Mouse (Mus musculus): ENCODE measurements around the gene Ctdsp2. TPM values are rescaled to one million over a fixed set of nuclear protein-coding genes. Genes with fewer than 3 reads are reported as not detected.
A peak's percentile ranks its signal among the peaks of the same experiment; 100 is the strongest.

Gene Ctdsp2
- polyA plus RNA-seq, 1 experiment, result 57.5 TPM

GRCm38 (mm10) chr10:127003806-127004205 is 25.3 kb downstream of the Ctdsp2 start:
- H3K79me3 ChIP-seq (ENCODE audit: low read depth), result no peaks in the 10 kb centered on the region
- no peaks in the 10 kb centered on the region for H3K27me3 ChIP-seq (ENCODE audit: control insufficient read depth, insufficient read depth, insufficient read length)
- no peaks in the 10 kb centered on the region for H3K79me2 ChIP-seq (ENCODE audit: control insufficient read depth, insufficient read depth)
- TF ChIP-seq MYOG (IDR thresholded peaks at IDR 0.05; ENCODE audit: control insufficient read depth, extremely low read depth, insufficient read length), result no peak
- TF ChIP-seq USF1 (IDR thresholded peaks at IDR 0.05; ENCODE audit: low read depth), result no peak
- no peak for TF ChIP-seq FOSL1 (IDR thresholded peaks at IDR 0.05; ENCODE audit: insufficient read depth, low read length, poor library complexity, severe bottlenecking)
- TF ChIP-seq MAX (IDR thresholded peaks at IDR 0.05), result no peak
- no peak for TF ChIP-seq CEBPB (IDR thresholded peaks at IDR 0.05; ENCODE audit: low read depth)
- TF ChIP-seq CTCF (IDR thresholded peaks at IDR 0.05; ENCODE audit: control insufficient read depth, insufficient read depth, insufficient read length), result no peak
- no peak for TF ChIP-seq MYOD1 (IDR thresholded peaks at IDR 0.05; ENCODE audit: control insufficient read depth, insufficient read length, low read depth)
- H3ac ChIP-seq (ENCODE audit: control insufficient read depth, insufficient read length, low read depth), result no peak overlapping the region
- peaks cover under 1% of the 10 kb centered on the region for H3K36me3 ChIP-seq (ENCODE audit: control insufficient read depth, insufficient read depth)
- no peak overlapping the region for H3K4me3 ChIP-seq (ENCODE audit: insufficient read depth, poor library complexity, severe bottlenecking)

- no peaks in the 10 kb centered on the region for H3K79me3 ChIP-seq (ENCODE audit: low read depth)
- no peaks in the 10 kb centered on the region for H3K79me2 ChIP-seq (ENCODE audit: control insufficient read depth, insufficient read depth)
- no peak for TF ChIP-seq CTCF (IDR thresholded peaks at IDR 0.05; ENCODE audit: control insufficient read depth, insufficient read depth, insufficient read length)
- TF ChIP-seq FOSL1 (IDR thresholded peaks at IDR 0.05; ENCODE audit: insufficient read depth, low read length, poor library complexity, severe bottlenecking), result no peak
- no peak for TF ChIP-seq MYOG (IDR thresholded peaks at IDR 0.05; ENCODE audit: control insufficient read depth, extremely low read depth, insufficient read length)
- no peak for TF ChIP-seq CEBPB (IDR thresholded peaks at IDR 0.05; ENCODE audit: low read depth)
- TF ChIP-seq MAX (IDR thresholded peaks at IDR 0.05), result no peak
- TF ChIP-seq USF1 (IDR thresholded peaks at IDR 0.05; ENCODE audit: low read depth), result no peak
- TF ChIP-seq MYOD1 (IDR thresholded peaks at IDR 0.05; ENCODE audit: control insufficient read depth, insufficient read length, low read depth), result no peak
- H3K27me3 ChIP-seq (ENCODE audit: control insufficient read depth, insufficient read depth, insufficient read length), result no peaks in the 10 kb centered on the region
- H3K36me3 ChIP-seq (ENCODE audit: control insufficient read depth, insufficient read depth), result no peaks in the 10 kb centered on the region
- H3ac ChIP-seq (ENCODE audit: control insufficient read depth, insufficient read length, low read depth), result no peak overlapping the region
- no peak overlapping the region for H3K4me3 ChIP-seq (ENCODE audit: insufficient read depth, poor library complexity, severe bottlenecking)
These were observed 38.0 kb downstream of the Ctdsp2 start for GRCm38 (mm10) chr10:127016488-127016887.

GRCm38 (mm10) chr10:127017071-127017470 is 38.6 kb downstream of the Ctdsp2 start:
- H3K79me3 ChIP-seq (ENCODE audit: low read depth), result no peaks in the 10 kb centered on the region
- no peak overlapping the region for H3K4me3 ChIP-seq (ENCODE audit: insufficient read depth, poor library complexity, severe bottlenecking)
- peaks cover 6% of the 10 kb centered on the region for H3K36me3 ChIP-seq (ENCODE audit: control insufficient read depth, insufficient read depth)
- no peaks in the 10 kb centered on the region for H3K27me3 ChIP-seq (ENCODE audit: control insufficient read depth, insufficient read depth, insufficient read length)
- TF ChIP-seq USF1 (IDR thresholded peaks at IDR 0.05; ENCODE audit: low read depth) (no peak), MAX (IDR thresholded peaks at IDR 0.05) (no peak), MYOD1 (IDR thresholded peaks at IDR 0.05; ENCODE audit: control insufficient read depth, insufficient read length, low read depth) (no peak), MYOG (IDR thresholded peaks at IDR 0.05; ENCODE audit: control insufficient read depth, extremely low read depth, insufficient read length) (no peak), FOSL1 (IDR thresholded peaks at IDR 0.05; ENCODE audit: insufficient read depth, low read length, poor library complexity, severe bottlenecking) (no peak), CEBPB (IDR thresholded peaks at IDR 0.05; ENCODE audit: low read depth) (no peak), CTCF (IDR thresholded peaks at IDR 0.05; ENCODE audit: control insufficient read depth, insufficient read depth, insufficient read length) (no peak)
- H3ac ChIP-seq (ENCODE audit: control insufficient read depth, insufficient read length, low read depth), result no peak overlapping the region
- no peaks in the 10 kb centered on the region for H3K79me2 ChIP-seq (ENCODE audit: control insufficient read depth, insufficient read depth)

GRCm38 (mm10) chr10:127018422-127018821 is 39.9 kb downstream of the Ctdsp2 start:
- no peaks in the 10 kb centered on the region for H3K27me3 ChIP-seq (ENCODE audit: control insufficient read depth, insufficient read depth, insufficient read length)
- TF ChIP-seq MAX (IDR thresholded peaks at IDR 0.05) (no peak), CEBPB (IDR thresholded peaks at IDR 0.05; ENCODE audit: low read depth) (no peak), FOSL1 (IDR thresholded peaks at IDR 0.05; ENCODE audit: insufficient read depth, low read length, poor library complexity, severe bottlenecking) (no peak), USF1 (IDR thresholded peaks at IDR 0.05; ENCODE audit: low read depth) (no peak), CTCF (IDR thresholded peaks at IDR 0.05; ENCODE audit: control insufficient read depth, insufficient read depth, insufficient read length) (no peak), MYOG (IDR thresholded peaks at IDR 0.05; ENCODE audit: control insufficient read depth, extremely low read depth, insufficient read length) (no peak), MYOD1 (IDR thresholded peaks at IDR 0.05; ENCODE audit: control insufficient read depth, insufficient read length, low read depth) (no peak)
- H3K36me3 ChIP-seq (ENCODE audit: control insufficient read depth, insufficient read depth), result peaks cover 19% of the 10 kb centered on the region
- H3K79me3 ChIP-seq (ENCODE audit: low read depth), result no peaks in the 10 kb centered on the region
- no peaks in the 10 kb centered on the region for H3K79me2 ChIP-seq (ENCODE audit: control insufficient read depth, insufficient read depth)
- no peak overlapping the region for H3K4me3 ChIP-seq (ENCODE audit: insufficient read depth, poor library complexity, severe bottlenecking)
- no peak overlapping the region for H3ac ChIP-seq (ENCODE audit: control insufficient read depth, insufficient read length, low read depth)

DNA sequence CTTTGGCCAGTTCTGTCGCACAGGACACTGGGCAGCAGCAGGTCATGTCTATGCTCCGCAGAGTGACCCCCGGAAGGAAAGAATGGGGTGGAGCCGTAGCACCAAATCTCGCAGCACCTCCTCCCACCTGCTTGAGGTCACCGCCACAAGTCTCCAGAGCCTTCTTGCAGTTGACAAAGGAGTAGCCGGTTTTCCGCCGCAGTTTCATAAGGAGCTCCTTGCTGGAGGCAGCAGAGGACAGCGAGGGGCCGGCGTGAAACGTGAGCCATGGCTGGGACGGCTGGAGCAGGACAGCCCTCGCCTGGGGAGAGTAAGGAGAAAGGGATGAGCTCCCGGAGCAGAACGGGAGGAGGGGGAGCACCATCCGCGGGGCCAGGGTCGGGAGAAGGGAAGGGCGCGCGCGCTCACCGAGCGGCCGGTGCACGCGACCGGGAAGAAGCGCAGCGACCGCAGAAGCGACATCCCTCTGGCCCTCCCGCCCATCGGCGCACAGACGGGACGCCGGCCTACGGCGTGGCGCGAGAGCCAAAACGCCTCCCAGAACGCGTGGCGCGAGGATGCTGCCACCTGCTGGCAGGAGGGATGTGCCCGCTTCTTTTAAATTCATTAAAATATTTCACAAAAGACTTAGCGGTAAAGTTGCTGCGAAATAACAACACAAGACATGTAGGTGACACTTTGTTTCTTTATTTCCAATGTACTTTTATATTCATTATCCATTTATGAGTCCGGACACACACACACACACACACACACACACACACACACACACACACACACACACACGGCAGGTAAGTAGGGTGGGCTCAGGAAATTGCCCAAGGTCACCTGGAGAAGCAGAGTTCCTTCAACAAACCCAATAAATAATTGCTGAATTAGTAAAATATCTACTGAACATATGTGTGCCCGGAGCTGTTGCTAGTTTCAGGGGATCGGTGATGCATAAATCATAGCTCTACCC is 52.1 kb downstream of the Ctdsp2 start, which contains the start of gene Tsfm:
Tsfm (minus strand) TSS at position 505 of the 961 bp plus-strand sequence.
- Histone ChIP-seq H3ac (ENCODE audit: control insufficient read depth, insufficient read length, low read depth) (peak within 1 kb of the TSS; percentile 92), H3K27me3 (ENCODE audit: control insufficient read depth, insufficient read depth, insufficient read length) (no peaks in the 10 kb centered on the region), H3K79me2 (ENCODE audit: control insufficient read depth, insufficient read depth) (peaks cover 17% of the 10 kb centered on the region), H3K4me3 (ENCODE audit: insufficient read depth, poor library complexity, severe bottlenecking) (peak within 1 kb of the TSS; percentile 66), H3K79me3 (ENCODE audit: low read depth) (peaks cover 5% of the 10 kb centered on the region), H3K36me3 (ENCODE audit: control insufficient read depth, insufficient read depth) (peaks cover 18% of the 10 kb centered on the region)
- TF ChIP-seq MAX (IDR thresholded peaks at IDR 0.05), result peak; percentile 72
- TF ChIP-seq FOSL1 (IDR thresholded peaks at IDR 0.05; ENCODE audit: insufficient read depth, low read length, poor library complexity, severe bottlenecking), result no peak
- peak; percentile 75 for TF ChIP-seq CTCF (IDR thresholded peaks at IDR 0.05; ENCODE audit: control insufficient read depth, insufficient read depth, insufficient read length)
